Mouse (Mus musculus): ENCODE results near the gene Gm28038.
A peak's percentile ranks its signal among the peaks of the same experiment; 100 is the strongest.

Gene Gm28038

DNA sequence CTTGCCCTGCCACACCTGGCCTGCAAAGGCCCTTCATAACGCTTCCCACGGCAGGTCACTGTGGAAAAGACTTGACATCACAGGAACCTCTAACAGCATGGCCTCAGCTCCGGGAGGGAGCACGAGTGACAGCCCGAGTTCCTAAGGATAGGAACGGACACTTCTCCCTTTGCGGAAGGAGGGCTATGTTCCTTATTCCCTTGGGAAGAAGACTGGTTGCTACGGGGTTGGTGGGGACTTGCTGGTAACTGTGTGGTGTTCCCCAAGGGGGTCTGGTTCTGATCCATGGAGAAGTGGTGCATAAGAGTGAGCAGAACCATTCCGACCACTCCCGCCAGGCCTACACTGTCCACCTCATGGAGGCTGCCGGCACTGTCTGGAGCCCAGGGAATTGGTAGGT lies at the start of gene Gm28038:
Gene Gm28038, plus strand, starts transcription at position 301 of the 400 bp plus-strand sequence.
- DNase-seq, result no peak

DNA sequence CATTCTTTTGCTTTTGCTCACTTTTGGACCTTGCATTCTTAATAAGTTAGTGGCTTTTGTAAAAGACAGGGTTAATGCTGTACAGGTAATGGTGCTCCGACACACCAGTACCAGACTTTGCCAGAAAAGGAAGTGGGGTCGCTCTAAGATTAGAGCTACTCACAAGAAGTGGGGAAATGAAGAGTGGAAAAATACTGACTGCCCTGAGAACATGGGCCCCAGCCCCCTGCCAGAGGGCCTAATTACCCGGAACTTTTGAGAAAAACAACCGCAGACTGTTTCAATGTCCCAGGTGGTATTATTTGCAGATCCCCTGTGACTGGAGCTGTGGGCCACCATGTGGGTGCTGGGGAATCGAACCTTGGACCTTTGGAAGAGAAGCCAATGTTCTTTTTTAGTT lies 45.2 kb upstream of the Gm28038 start:
- DNase-seq, result no peak

GRCm38 (mm10) chr2:30236426-30237198 lies 44.2 kb upstream of the Gm28038 start:
- no peak for DNase-seq

DNA sequence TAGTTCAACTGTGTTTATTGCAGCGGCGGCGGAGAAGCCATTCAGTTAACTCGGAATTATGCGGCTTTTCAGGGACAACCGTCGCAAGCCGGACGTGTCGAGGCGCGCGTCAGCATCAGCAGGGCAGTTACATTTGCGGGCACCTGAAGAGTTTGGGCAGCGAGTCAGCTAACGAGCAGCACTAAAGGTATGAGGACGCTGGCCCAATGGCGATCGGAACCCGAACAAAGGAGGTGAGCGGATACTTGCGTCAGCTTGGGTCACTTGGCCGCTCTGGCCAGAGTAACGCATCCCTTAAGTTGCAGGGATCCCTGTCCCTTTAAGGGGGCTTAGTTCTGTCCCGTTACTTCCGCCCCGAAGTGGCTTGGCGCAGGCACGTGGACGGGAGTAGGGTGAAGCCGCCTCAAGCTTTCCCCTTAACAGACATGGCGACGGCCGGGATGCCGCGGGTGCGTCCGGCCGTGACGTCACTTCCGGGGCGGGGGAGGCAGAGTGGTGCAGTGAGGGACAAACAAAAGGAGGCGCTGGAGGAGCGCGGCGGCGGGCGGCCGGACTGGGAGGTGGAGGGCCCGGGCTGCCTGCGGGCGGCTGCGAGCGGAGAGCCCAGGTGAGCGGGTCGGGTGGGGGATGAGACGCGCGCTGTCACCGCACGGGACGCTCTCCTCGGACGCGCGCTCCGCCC lies 43.5 kb upstream of the Gm28038 start, which contains the start of gene Lrrc8a:
Gene Lrrc8a, plus strand, starts transcription at position 517 of the 682 bp plus-strand sequence.
- DNase-seq, result peak; percentile 99

DNA sequence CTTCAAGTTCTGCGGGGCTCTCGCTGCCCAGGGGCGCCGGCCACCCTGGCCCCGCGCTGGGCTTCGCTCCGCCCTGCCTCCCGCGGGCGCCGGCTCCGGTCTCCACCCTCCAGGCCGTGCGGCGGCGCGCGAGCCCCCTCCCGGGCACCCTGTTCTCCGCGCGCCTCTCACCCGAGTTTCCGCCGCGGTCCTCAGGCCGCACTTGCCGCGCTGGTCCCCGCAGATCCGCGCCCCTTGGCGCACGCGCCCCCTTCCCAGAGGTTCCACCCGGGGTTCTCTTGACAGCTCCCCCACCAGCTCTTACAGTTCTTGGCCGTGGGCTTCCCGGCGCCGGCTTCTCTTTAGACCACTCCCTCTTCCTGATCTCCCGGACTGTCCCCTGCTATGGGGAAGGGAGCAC lies 43.0 kb upstream of the Gm28038 start:
- peak; percentile 79 for DNase-seq

- no peak for DNase-seq
These were observed 41.9 kb upstream of the Gm28038 start for GRCm38 (mm10) chr2:30238906-30239465.

DNA sequence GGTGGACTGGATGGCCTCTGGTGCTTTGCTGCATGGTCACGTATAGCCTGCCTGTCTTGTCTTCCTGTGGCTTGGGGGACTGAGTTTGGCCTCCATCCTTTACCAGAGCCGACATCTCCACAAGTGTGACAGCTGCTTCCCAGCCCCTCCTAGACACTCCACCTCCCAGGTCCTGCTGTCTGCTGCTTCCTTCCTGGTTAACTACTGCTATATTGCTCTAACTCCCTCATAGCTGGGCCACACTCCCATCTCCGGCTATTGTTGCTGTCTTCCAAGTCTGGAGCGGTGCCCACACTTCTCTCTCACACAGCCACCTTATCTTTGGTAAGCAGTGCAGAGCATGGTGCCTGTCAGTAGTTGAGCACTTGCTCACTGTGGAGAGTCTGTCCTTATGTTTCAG lies 41.1 kb upstream of the Gm28038 start:
- peak; percentile 79 for DNase-seq

DNA sequence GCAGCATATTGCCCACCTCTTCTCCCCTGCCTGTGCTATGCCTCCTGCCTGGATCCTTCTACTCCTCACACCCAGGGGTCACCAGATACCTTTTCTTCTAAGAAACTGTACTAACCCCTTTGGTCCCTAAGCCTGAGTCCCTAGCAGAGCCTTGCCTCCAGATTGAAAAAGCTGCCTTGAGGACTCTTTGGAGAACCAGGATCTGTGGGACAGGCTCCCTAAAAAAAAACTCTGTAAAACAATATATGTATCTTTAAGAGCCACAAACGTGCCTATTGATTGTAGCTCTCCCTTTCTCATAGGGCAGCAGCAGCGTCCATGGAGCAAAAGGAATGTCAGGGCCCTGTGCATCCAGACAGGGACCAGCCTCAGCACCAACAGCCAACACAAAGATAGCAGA lies 40.6 kb upstream of the Gm28038 start, which contains the start of gene Gm28035:
Gene Gm28035, plus strand, starts transcription at position 301 of the 400 bp plus-strand sequence.
- DNase-seq, result no peak

GRCm38 (mm10) chr2:30242509-30242908 lies 38.3 kb upstream of the Gm28038 start:
- DNase-seq, result peak; percentile 91

DNA sequence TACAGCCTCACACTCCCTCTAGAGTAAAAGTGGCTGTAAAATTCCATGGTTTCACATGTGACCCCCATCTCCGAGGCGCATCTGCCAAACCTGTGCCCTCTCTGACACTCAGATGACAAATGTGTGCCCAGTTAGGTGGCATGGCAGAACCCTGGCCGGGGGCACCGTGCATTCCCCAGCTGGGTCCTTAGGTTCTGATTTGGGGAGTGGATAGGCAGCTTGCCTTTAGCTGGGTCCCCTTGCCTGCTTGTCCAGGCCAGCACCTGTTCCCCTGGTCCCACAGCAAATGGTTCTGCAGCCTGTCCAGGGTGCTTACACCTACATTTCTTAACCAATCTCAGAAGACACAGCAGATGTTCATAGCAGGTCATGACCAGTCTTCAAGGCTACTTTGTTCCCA lies 37.5 kb upstream of the Gm28038 start:
- DNase-seq, result no peak

- DNase-seq, result peak; percentile 41
These were observed 36.2 kb upstream of the Gm28038 start for GRCm38 (mm10) chr2:30244595-30245178.

GRCm38 (mm10) chr2:30247036-30247435 lies 33.8 kb upstream of the Gm28038 start:
- no peak for DNase-seq

- no peak for DNase-seq
These were observed 33.2 kb upstream of the Gm28038 start for GRCm38 (mm10) chr2:30247681-30248080.

- no peak for DNase-seq
These were observed 31.7 kb upstream of the Gm28038 start for GRCm38 (mm10) chr2:30249182-30249581.

- DNase-seq, result no peak
These were observed 30.4 kb upstream of the Gm28038 start for GRCm38 (mm10) chr2:30250166-30251128.

- peak; percentile 41 for DNase-seq
These were observed 29.3 kb upstream of the Gm28038 start for GRCm38 (mm10) chr2:30251417-30252104.

DNA sequence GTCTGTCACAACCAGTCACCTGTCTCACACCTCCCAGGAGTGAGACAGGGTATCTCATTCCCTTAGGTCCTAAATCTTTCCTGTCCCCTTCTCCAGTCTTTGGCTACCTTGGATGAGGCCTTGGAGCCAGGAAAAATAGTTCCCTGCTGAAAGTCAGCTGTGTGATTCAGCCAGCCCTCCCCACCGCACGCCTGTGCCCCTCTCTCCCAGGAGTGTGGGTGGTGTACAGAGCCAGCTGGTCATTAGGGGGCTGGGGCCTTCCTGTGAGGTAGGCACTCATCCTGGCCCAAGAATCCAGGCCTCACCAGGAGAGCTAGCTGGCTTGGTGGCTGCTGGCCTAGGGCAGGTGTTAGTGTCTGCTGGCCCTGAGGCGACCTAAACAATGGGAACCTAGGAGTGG lies 28.3 kb upstream of the Gm28038 start:
- no peak for DNase-seq

DNA sequence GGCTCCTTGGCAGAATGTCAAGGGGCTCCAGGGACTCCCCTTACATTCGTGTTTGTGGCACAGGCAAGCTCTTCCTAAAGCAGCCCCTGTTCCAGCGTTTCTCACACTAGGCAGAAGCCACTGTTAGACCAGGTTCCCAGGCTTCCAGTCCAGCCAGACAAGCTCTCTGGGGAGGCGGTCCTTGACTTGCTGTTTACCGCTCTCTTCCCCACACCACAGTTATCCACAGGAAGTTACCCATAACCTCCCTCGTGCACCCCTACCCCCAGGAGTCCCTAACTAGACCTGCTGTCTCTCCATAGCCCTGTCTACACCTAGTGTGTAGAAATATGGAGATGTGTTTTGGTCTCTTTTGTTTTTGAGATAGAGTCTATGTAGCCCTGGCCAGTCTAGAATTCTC lies 27.0 kb upstream of the Gm28038 start:
- no peak for DNase-seq

- no peak for DNase-seq
These were observed 25.0 kb upstream of the Gm28038 start for GRCm38 (mm10) chr2:30255631-30256395.

DNA sequence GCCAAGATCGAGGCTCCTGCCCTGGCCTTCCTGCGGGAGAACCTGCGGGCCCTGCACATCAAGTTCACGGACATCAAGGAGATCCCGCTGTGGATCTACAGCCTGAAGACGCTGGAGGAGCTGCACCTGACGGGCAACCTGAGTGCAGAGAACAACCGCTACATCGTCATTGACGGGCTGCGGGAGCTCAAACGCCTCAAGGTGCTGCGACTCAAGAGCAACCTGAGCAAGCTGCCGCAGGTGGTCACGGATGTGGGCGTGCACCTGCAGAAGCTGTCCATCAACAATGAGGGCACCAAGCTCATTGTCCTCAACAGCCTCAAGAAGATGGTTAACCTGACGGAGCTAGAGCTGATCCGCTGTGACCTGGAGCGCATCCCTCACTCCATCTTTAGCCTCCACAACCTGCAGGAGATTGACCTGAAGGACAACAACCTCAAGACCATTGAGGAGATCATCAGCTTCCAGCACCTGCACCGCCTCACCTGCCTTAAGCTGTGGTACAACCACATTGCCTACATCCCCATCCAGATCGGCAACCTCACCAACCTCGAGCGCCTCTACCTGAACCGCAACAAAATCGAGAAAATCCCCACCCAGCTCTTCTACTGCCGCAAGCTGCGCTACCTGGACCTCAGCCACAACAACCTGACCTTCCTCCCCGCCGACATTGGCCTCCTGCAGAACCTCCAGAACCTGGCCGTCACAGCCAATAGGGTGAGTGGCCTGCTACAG lies 24.1 kb upstream of the Gm28038 start:
- no peak for DNase-seq

All from kidney, adult 11 months (tissue).